Comparison of ENCODE assay signal across 8 mouse cellular contexts in genomic region chr7:98391351-98391936, GRCm38 (mm10). TPM values are rescaled to one million over a fixed set of nuclear protein-coding genes. Genes with fewer than 3 reads are reported as not detected.
DNase-seq lines count a peak whose midpoint lies in the region; ATAC-seq and TF ChIP-seq lines count a peak whose summit lies in the region.
"Had no signal": no experiment of that assay in that cellular context is flagged by ENCODE, and none has a peak within 500 bp of the region (broad histone marks: within the 10 kb centered on the region; RNA-seq: fewer than 3 reads in every experiment).

No protein-coding gene starts in this region.

- DNase-seq in heart, postnatal 10 days = peak; percentile 32 to 48
- DNase-seq in heart, postnatal 36 days = no peak
- peak; percentile 87 for DNase-seq in lung, embryonic 14.5 days
- DNase-seq in lung, postnatal 25 days (ENCODE audit: low spot score) = no peak
- DNase-seq in adipocyte (ENCODE audit: low spot score) = peak; percentile 62
- DNase-seq in kidney, postnatal 14 days = peak; percentile 33
- no peak for DNase-seq in c-Kit-positive CD71-positive TER-119-positive erythroid progenitor cells, embryonic 14.5 days (ENCODE audit: low spot score)

- no peaks in the 10 kb centered on the region for H3K27me3 ChIP-seq in lung, embryonic 14.5 days (ENCODE audit: insufficient read depth, low read length)

- H3K9ac ChIP-seq in lung, embryonic 14.5 days = no peak overlapping the region

- intact Hi-C loops in heart, postnatal 10 days (cut with DNase I) = no loop called here
- intact Hi-C loops in heart, postnatal 36 days (cut with DNase I) = no loop called here

- H3K4me1 ChIP-seq in lung, embryonic 14.5 days (ENCODE audit: insufficient read depth) = 0 out of 2 replicates have a peak, but pooled peaks cover 4% of the 10 kb centered on the region

- peak; percentile 82; the same call in 1 of the 2 replicates for ATAC-seq in lung, embryonic 14.5 days (ENCODE audit: insufficient read depth)

- TF ChIP-seq CTCF in lung, embryonic 14.5 days (IDR thresholded peaks at IDR 0.05; ENCODE audit: low read depth) = no peak

- no peaks in the 10 kb centered on the region for H3K9me3 ChIP-seq in lung, embryonic 14.5 days (ENCODE audit: low read depth, low read length)

- WGBS in lung, embryonic 14.5 days = 47% methylated on average over 7 of the region's 7 CpGs

- no peak overlapping the region for H3K27ac ChIP-seq in lung, embryonic 14.5 days (ENCODE audit: low read depth)

- H3K4me2 ChIP-seq in lung, embryonic 14.5 days = no peak overlapping the region

- no peaks in the 10 kb centered on the region for H3K36me3 ChIP-seq in lung, embryonic 14.5 days (ENCODE audit: insufficient read depth)

- H3K4me3 ChIP-seq in lung, embryonic 14.5 days (ENCODE audit: low read depth, low read length) = no peak overlapping the region

RNA-seq across cellular contexts. Expression of gene Tsku, which starts 30.3 kb away (rescaled TPM):
- 1 to 10 TPM; 6.5 TPM for total RNA-seq in heart, postnatal 10 days (2021)
- total RNA-seq in heart, postnatal 36 days (2021) = 1 to 10 TPM; 2.8 to 3.2 TPM
- 13.8 and 15.9 TPM in 2 replicates for polyA plus RNA-seq in lung, embryonic 14.5 days (2014; fragmentation: Nextera tagmentation; extraction: Ambion mirVana)

RNA-seq across cellular contexts. Expression of gene Gucy2d, which starts 48.8 kb away (rescaled TPM):
- under 1 TPM; 0.12 to 0.41 TPM for total RNA-seq in heart, postnatal 10 days (2021)
- total RNA-seq in heart, postnatal 36 days (2021) = under 1 TPM in 1 of 2 experiments, not detected in 1; 0.25 TPM
- polyA plus RNA-seq in lung, embryonic 14.5 days (2014; fragmentation: Nextera tagmentation; extraction: Ambion mirVana) = not detected in 2 replicates
- polyA plus RNA-seq: liver, embryonic 16.5 days had no signal

Comparison
In these comparisons a context has a peak if more than half of its experiments do, and no peak if none do; other contexts are left out.
1. DNase-seq: peak in heart, postnatal 10 days (2 of 2), lung, embryonic 14.5 days (single experiment), adipocyte (single experiment) and kidney, postnatal 14 days (single experiment); none in heart, postnatal 36 days (0 of 2), lung, postnatal 25 days (single experiment) and c-Kit-positive CD71-positive TER-119-positive erythroid progenitor cells, embryonic 14.5 days (single experiment).